Mouse (Mus musculus): ENCODE data around the gene Rbbp4. TPM values are rescaled to one million over a fixed set of nuclear protein-coding genes. Genes with fewer than 3 reads are reported as not detected.
"Not testable (repeated sequence)": the region's sequence is repeated elsewhere in the genome, so short reads cannot be mapped to it uniquely, and the experiment has no call there.

The Rbbp4 gene
- polyA plus RNA-seq, 1 experiment: 137 TPM

- no peak for TF ChIP-seq CTCF (IDR thresholded peaks at IDR 0.05; ENCODE audit: low read depth, low read length)
- no peak for TF ChIP-seq POLR2A (IDR thresholded peaks at IDR 0.05; ENCODE audit: borderline replicate concordance, low read depth, low read length)
- Histone ChIP-seq H3K27ac (ENCODE audit: insufficient read depth, low read depth, low read length) (no peak overlapping the region), H3K4me3 (ENCODE audit: insufficient read depth, low read length) (no peak overlapping the region), H3K4me1 (ENCODE audit: control insufficient read depth, insufficient read depth, low read length) (peaks cover 8% of the 10 kb centered on the region)
These were observed 40.7 kb upstream of the Rbbp4 start for GRCm38 (mm10) chr4:129375821-129376220.

GRCm38 (mm10) chr4:129375000-129375399 lies 39.8 kb upstream of the Rbbp4 start:
- Histone ChIP-seq H3K4me1 (ENCODE audit: control insufficient read depth, insufficient read depth, low read length) (peaks cover 8% of the 10 kb centered on the region), H3K27ac (ENCODE audit: insufficient read depth, low read depth, low read length) (no peak overlapping the region), H3K4me3 (ENCODE audit: insufficient read depth, low read length) (no peak overlapping the region)
- TF ChIP-seq CTCF (IDR thresholded peaks at IDR 0.05; ENCODE audit: low read depth, low read length) (no peak), POLR2A (IDR thresholded peaks at IDR 0.05; ENCODE audit: borderline replicate concordance, low read depth, low read length) (no peak)

- Histone ChIP-seq H3K4me3 (ENCODE audit: insufficient read depth, low read length) (no peak overlapping the region), H3K4me1 (ENCODE audit: control insufficient read depth, insufficient read depth, low read length) (peaks cover 8% of the 10 kb centered on the region), H3K27ac (ENCODE audit: insufficient read depth, low read depth, low read length) (no peak overlapping the region)
- TF ChIP-seq CTCF (IDR thresholded peaks at IDR 0.05; ENCODE audit: low read depth, low read length) (no peak), POLR2A (IDR thresholded peaks at IDR 0.05; ENCODE audit: borderline replicate concordance, low read depth, low read length) (no peak)
These were observed 39.1 kb upstream of the Rbbp4 start for GRCm38 (mm10) chr4:129374219-129374755.

GRCm38 (mm10) chr4:129373202-129373976 lies 38.2 kb upstream of the Rbbp4 start:
- H3K4me3 ChIP-seq (ENCODE audit: insufficient read depth, low read length): no peak overlapping the region
- H3K27ac ChIP-seq (ENCODE audit: insufficient read depth, low read depth, low read length): no peak overlapping the region
- no peak for TF ChIP-seq POLR2A (IDR thresholded peaks at IDR 0.05; ENCODE audit: borderline replicate concordance, low read depth, low read length)
- no peak for TF ChIP-seq CTCF (IDR thresholded peaks at IDR 0.05; ENCODE audit: low read depth, low read length)
- H3K4me1 ChIP-seq (ENCODE audit: control insufficient read depth, insufficient read depth, low read length): peaks cover 8% of the 10 kb centered on the region

- Histone ChIP-seq H3K27ac (ENCODE audit: insufficient read depth, low read depth, low read length) (no peak overlapping the region), H3K4me1 (ENCODE audit: control insufficient read depth, insufficient read depth, low read length) (peaks cover 8% of the 10 kb centered on the region), H3K4me3 (ENCODE audit: insufficient read depth, low read length) (no peak overlapping the region)
- no peak for TF ChIP-seq POLR2A (IDR thresholded peaks at IDR 0.05; ENCODE audit: borderline replicate concordance, low read depth, low read length)
- TF ChIP-seq CTCF (IDR thresholded peaks at IDR 0.05; ENCODE audit: low read depth, low read length): no peak
These were observed 36.2 kb upstream of the Rbbp4 start for GRCm38 (mm10) chr4:129371391-129371790.

- H3K4me3 ChIP-seq (ENCODE audit: insufficient read depth, low read length): peak overlapping the region; percentile 45
- TF ChIP-seq POLR2A (IDR thresholded peaks at IDR 0.05; ENCODE audit: borderline replicate concordance, low read depth, low read length) (no peak), CTCF (IDR thresholded peaks at IDR 0.05; ENCODE audit: low read depth, low read length) (no peak)
- H3K27ac ChIP-seq (ENCODE audit: insufficient read depth, low read depth, low read length): 0 out of 2 replicates have a peak overlapping the region, but pooled peaks have one; percentile 16
- H3K4me1 ChIP-seq (ENCODE audit: control insufficient read depth, insufficient read depth, low read length): 0 out of 2 replicates have a peak, but pooled peaks cover 6% of the 10 kb centered on the region
These were observed 30.1 kb upstream of the Rbbp4 start for GRCm38 (mm10) chr4:129365224-129365623.

GRCm38 (mm10) chr4:129364379-129364778 lies 29.2 kb upstream of the Rbbp4 start:
- Histone ChIP-seq H3K4me3 (ENCODE audit: insufficient read depth, low read length) (no peak overlapping the region), H3K4me1 (ENCODE audit: control insufficient read depth, insufficient read depth, low read length) (0 out of 2 replicates have a peak, but pooled peaks cover 6% of the 10 kb centered on the region), H3K27ac (ENCODE audit: insufficient read depth, low read depth, low read length) (no peak overlapping the region)
- no peak for TF ChIP-seq CTCF (IDR thresholded peaks at IDR 0.05; ENCODE audit: low read depth, low read length)
- TF ChIP-seq POLR2A (IDR thresholded peaks at IDR 0.05; ENCODE audit: borderline replicate concordance, low read depth, low read length): no peak

GRCm38 (mm10) chr4:129363463-129363862 lies 28.3 kb upstream of the Rbbp4 start:
- no peak overlapping the region for H3K4me3 ChIP-seq (ENCODE audit: insufficient read depth, low read length)
- H3K27ac ChIP-seq (ENCODE audit: insufficient read depth, low read depth, low read length): no peak overlapping the region
- H3K4me1 ChIP-seq (ENCODE audit: control insufficient read depth, insufficient read depth, low read length): 0 out of 2 replicates have a peak, but pooled peaks cover 6% of the 10 kb centered on the region
- TF ChIP-seq CTCF (IDR thresholded peaks at IDR 0.05; ENCODE audit: low read depth, low read length): no peak
- no peak for TF ChIP-seq POLR2A (IDR thresholded peaks at IDR 0.05; ENCODE audit: borderline replicate concordance, low read depth, low read length)

GRCm38 (mm10) chr4:129362771-129363170 lies 27.6 kb upstream of the Rbbp4 start:
- H3K4me1 ChIP-seq (ENCODE audit: control insufficient read depth, insufficient read depth, low read length): 0 out of 2 replicates have a peak, but pooled peaks cover 6% of the 10 kb centered on the region
- no peak overlapping the region for H3K4me3 ChIP-seq (ENCODE audit: insufficient read depth, low read length)
- TF ChIP-seq POLR2A (IDR thresholded peaks at IDR 0.05; ENCODE audit: borderline replicate concordance, low read depth, low read length): no peak
- no peak for TF ChIP-seq CTCF (IDR thresholded peaks at IDR 0.05; ENCODE audit: low read depth, low read length)
- H3K27ac ChIP-seq (ENCODE audit: insufficient read depth, low read depth, low read length): no peak overlapping the region

GRCm38 (mm10) chr4:129362238-129362637 lies 27.1 kb upstream of the Rbbp4 start:
- not testable (repeated sequence) for H3K27ac ChIP-seq (ENCODE audit: insufficient read depth, low read depth, low read length); H3K4me3 ChIP-seq (ENCODE audit: insufficient read depth, low read length); H3K4me1 ChIP-seq (ENCODE audit: control insufficient read depth, insufficient read depth, low read length)
